In genomic region chr6:86153436-86153990, GRCm38 (mm10) we compare ENCODE assay signal across 11 mouse cellular contexts. TPM values are rescaled to one million over a fixed set of nuclear protein-coding genes. Genes with fewer than 3 reads are reported as not detected.
DNase-seq lines count a peak whose midpoint lies in the region; ATAC-seq lines count a peak whose summit lies in the region.
"Had no signal": no experiment of that assay in that cellular context is flagged by ENCODE, and none has a peak within 500 bp of the region (broad histone marks: within the 10 kb centered on the region; RNA-seq: fewer than 3 reads in every experiment).

No protein-coding gene starts in this region.

- peak; percentile 42 for DNase-seq in adrenal gland, postnatal 10 days
- DNase-seq in adrenal gland, postnatal 25 days, result no peak
- peak; percentile 16 for DNase-seq in left cerebral cortex, adult 11 months (ENCODE audit: low spot score)
- DNase-seq in left cerebral cortex, adult 18-20 months (ENCODE audit: low spot score in 2 of 2), result no peak
- DNase-seq in fibroblast of lung, adult 2 months (ENCODE audit: low read depth), result peak; percentile 46
- peak; percentile 11 to 22 for DNase-seq in heart, postnatal 14 days
- no peak for DNase-seq in right cerebral cortex, adult 2 months (ENCODE audit: low spot score in 2 of 2)
- DNase-seq: kidney, adult 8-10 months; lung, adult 2 months had no signal

- intact Hi-C loops in heart, postnatal 14 days (cut with DNase I), result no loop called here

- ATAC-seq in erythroblast, adult 5-6 weeks (replicated peaks; ENCODE audit: low FRiP score, poor library complexity, severe bottlenecking), result no peak
- ATAC-seq: forebrain, embryonic 14.5 days had no signal

RNA-seq across cellular contexts. Expression of gene Tgfa, which starts 41.5 kb away (rescaled TPM):
- 1 to 10 TPM; 8.1 to 9.0 TPM for total RNA-seq in adrenal gland, postnatal 10 days (2021)
- 16.8 and 22.4 TPM in 2 replicates for total RNA-seq in adrenal gland, postnatal 25 days (2021)
- total RNA-seq in left cerebral cortex, adult 18-20 months (2021), result 10 to 100 TPM; 13.0 to 17.7 TPM
- 1 to 10 TPM; 1.3 to 1.4 TPM for total RNA-seq in heart, postnatal 14 days (2021)
- total RNA-seq in erythroblast, adult 5-6 weeks (2015; ENCODE audit: low replicate concordance), result not detected in 2 replicates
- total RNA-seq in erythroblast, adult 5-6 weeks (2017; ENCODE audit: low replicate concordance), result not detected in 2 replicates

Comparison
In these comparisons a context has a peak if more than half of its experiments do, and no peak if none do; other contexts are left out.
1. DNase-seq: peak in adrenal gland, postnatal 10 days (single experiment), left cerebral cortex, adult 11 months (single experiment), fibroblast of lung, adult 2 months (single experiment) and heart, postnatal 14 days (2 of 2); none in adrenal gland, postnatal 25 days (single experiment), left cerebral cortex, adult 18-20 months (0 of 2) and right cerebral cortex, adult 2 months (0 of 2).